Mouse (Mus musculus): ENCODE measurements around the gene Tnfsfm13.
A peak's percentile ranks its signal among the peaks of the same experiment; 100 is the strongest.
"Not testable (repeated sequence)": the region's sequence is repeated elsewhere in the genome, so short reads cannot be mapped to it uniquely, and the experiment has no call there.

Gene Tnfsfm13

GRCm38 (mm10) chr11:69695361-69696181 is at the start of gene Tnfsfm13, which contains the start of gene Tnfsf12:
TSS of gene Tnfsfm13 (minus strand) at chr11:69696098.
TSS of gene Tnfsf12 (minus strand) at chr11:69695849.
- peak in 1 of 2 experiments; percentile 33 for DNase-seq (ENCODE audit: low spot score in 2 of 2)

DNA sequence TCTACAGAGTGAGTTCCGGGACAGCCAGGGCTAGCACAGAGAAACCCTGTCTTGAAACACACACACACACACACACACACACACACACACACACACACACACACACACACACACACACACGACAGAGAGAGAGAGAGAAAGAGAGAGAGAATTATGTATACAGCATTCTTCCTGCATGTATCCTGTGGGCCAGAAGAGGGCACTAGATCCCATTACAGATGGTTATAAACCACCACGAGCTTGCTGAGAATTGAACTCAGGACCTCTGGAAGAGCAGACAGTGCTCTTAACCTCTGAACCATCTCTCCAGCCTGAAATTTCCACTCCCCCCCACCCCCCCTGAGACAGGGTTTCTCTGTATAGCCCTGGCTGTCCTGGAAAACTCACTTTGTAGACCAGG is 35.5 kb upstream of the Tnfsfm13 start:
- not testable (repeated sequence) for DNase-seq (ENCODE audit: low spot score in 2 of 2)

- DNase-seq (ENCODE audit: low spot score in 2 of 2) = peak; percentile 75 to 89
Observed at GRCm38 (mm10) chr11:69729063-69729462, 33.2 kb upstream of the Tnfsfm13 start.

GRCm38 (mm10) chr11:69725951-69726350 is 30.1 kb upstream of the Tnfsfm13 start:
- DNase-seq (ENCODE audit: low spot score in 2 of 2) = peak; percentile 42 to 69

DNA sequence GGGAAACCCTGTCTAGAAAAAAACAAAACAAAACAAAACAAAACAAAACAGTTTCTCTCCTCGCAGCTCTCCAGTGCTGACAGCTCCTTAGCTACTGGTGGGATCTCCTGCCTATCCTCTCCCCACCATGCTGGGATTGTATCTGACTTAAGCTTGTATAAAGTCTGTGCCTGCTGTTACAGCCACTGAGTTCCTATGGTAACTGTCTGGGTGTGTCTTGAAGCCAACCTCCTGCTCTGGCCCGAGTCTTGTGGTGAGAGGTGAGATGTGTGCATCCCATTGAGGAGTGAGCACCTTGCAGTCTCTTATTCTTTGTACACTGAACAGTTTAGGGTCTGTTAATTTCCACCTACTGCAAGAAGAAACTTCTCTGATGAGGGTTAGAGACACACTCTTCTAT is 27.2 kb upstream of the Tnfsfm13 start:
- no peak for DNase-seq (ENCODE audit: low spot score in 2 of 2)

DNA sequence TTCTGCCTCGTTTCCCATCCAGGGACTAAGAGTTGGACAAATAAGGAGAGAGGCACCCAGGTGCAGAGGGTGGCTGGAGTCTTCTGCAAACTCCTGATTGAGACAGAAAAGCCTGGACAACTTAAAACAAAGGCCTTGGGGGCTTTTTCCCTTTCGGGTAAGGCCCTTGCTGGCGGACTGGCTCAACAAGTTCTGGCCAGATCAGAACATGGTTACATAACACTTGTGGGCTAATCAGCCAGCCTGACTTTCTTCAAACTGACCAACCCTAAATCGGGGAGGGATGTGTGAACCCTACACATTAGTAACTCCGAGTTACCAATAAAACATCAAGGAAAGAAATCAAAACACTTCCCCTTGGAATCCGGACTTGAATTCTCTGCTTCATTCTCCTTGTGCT is 25.0 kb upstream of the Tnfsfm13 start:
- DNase-seq (ENCODE audit: low spot score in 2 of 2) = no peak

GRCm38 (mm10) chr11:69719423-69719822 is 23.5 kb upstream of the Tnfsfm13 start:
- DNase-seq (ENCODE audit: low spot score in 2 of 2) = no peak

GRCm38 (mm10) chr11:69718661-69719060 is 22.8 kb upstream of the Tnfsfm13 start:
- peak in 1 of 2 experiments; percentile 34 for DNase-seq (ENCODE audit: low spot score in 2 of 2)

DNA sequence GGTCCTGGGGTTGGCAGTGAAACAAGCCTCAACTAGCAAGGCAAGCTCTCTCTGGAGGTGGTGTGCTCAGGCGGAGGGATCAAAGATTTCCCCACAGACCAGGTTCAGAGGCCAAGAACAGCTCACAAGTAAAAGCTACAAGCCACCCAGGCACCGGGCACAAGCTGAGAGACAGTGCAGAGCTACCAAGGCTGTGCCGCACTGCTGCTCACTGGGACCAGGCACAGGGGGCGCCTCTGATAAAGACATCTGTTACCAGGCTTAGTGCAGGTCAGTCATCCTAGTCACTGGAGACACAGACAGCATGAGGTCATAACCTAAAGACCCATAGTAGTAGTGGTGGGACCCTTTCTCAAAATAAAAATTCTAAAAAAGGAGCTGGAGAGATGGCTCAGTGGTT is 21.1 kb upstream of the Tnfsfm13 start:
- DNase-seq (ENCODE audit: low spot score in 2 of 2) = no peak

GRCm38 (mm10) chr11:69715929-69716328 is 20.0 kb upstream of the Tnfsfm13 start:
- DNase-seq (ENCODE audit: low spot score in 2 of 2) = no peak

GRCm38 (mm10) chr11:69715482-69715881 is 19.6 kb upstream of the Tnfsfm13 start:
- peak in 1 of 2 experiments; percentile 38 for DNase-seq (ENCODE audit: low spot score in 2 of 2)

DNA sequence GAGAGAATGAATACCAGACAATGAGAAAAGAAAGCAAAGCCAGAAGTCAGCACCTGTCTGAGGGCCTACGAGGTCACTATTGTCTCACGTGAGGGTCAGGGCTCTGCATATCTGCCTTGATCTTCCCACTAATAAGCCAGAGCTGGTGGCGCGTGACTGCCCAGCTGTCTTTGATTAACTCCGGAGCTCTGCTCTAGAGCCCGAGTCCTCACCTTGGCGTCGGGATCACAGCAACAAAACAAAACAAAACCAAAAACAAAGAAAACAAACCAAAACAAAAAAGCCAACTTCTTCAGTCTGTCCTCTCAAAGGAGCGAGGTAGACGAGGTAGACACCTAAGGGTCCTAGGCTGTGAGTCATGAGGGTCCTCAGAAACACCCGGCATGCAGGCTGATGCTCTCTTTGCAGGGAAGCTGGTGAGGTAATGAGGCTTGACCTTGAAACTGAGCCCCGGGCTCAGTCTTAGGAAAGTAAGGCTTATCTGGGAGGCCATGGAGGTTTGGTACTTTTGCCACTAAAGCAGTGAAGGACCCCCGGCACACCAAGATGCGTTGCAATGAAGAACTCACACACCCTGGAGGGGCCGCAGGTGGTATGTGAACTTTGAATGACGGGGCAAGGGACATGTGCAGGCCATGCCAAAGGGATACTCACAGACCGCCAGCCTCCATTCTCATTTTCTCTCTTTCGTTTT is 18.9 kb upstream of the Tnfsfm13 start:
- DNase-seq (ENCODE audit: low spot score in 2 of 2) = no peak

GRCm38 (mm10) chr11:69712954-69713672 is 17.2 kb upstream of the Tnfsfm13 start:
- no peak for DNase-seq (ENCODE audit: low spot score in 2 of 2)

DNA sequence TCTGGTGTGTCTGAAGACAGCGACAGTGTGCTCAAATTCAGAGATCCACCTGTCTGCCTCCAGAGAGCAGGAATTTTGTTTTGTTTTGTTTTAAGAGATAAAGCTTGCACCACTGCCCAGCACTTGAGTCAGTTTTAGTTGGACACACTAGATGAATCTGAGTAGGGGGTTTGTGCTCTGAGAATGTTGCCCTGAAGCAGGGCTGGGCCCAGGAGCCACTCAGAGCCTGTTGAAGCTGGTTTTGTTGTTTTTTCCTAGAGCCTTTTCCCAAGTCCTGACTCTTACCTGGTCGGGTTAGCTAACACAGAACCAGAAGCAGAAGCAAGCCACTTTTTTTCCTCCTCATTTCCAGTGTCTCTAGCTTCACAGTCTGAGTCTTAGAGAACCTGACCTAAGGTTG is 15.2 kb upstream of the Tnfsfm13 start:
- DNase-seq (ENCODE audit: low spot score in 2 of 2) = no peak

DNA sequence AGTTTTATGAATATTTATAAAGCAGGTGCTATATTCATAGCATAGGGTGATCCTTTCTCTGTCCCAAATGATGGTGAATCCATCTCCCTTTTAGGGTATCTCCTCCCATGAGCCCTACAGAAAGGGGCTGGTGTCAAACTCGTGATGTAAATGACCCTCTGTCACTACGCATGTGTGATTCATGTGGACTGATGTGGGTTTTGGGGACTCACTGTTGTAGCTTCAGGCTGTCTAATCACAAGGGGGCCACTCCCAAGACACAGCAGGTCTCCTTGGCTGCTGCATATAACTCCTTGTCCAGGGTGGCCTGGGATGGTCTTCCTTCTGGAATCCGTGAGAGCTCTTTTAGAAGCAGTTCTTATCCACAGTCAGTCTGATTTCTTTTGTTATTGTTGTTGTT is 14.6 kb upstream of the Tnfsfm13 start:
- no peak for DNase-seq (ENCODE audit: low spot score in 2 of 2)

GRCm38 (mm10) chr11:69709554-69710446 is 13.9 kb upstream of the Tnfsfm13 start:
- DNase-seq (ENCODE audit: low spot score in 2 of 2) = no peak

DNA sequence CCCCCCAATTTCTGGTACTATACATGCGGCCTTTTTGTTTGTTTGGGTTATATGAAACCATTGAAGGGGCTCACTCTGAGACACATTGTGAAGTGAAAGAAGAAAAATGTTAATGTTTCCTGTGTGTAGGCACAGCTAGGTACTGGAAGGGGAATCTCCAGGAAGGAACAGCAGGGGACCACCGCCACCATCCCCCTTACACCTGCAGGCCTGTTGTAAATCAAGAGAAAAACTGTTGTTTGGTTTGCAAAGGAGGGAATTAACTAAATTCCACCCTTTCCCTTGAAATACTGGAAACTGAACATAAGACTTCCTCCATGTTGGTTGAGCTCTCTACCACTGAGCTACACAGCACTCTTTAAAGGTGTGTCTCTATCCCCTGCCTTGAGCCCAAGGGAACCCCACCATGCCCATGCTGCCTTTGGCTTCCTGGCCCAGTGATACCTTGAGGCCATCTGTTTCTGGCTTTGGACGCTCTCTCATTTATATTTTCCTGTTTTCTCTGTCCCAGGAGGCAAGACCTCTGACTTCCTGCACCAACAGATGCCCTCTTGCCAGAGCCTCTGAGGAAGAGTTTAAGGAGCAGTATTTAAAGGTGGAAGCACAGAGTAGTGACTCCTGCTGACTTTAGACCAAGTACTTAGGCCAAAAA is 12.8 kb upstream of the Tnfsfm13 start:
- no peak for DNase-seq (ENCODE audit: low spot score in 2 of 2)

- no peak for DNase-seq (ENCODE audit: low spot score in 2 of 2)
Observed at GRCm38 (mm10) chr11:69707873-69708381, 12.0 kb upstream of the Tnfsfm13 start.

GRCm38 (mm10) chr11:69707480-69707847 is 11.6 kb upstream of the Tnfsfm13 start:
- DNase-seq (ENCODE audit: low spot score in 2 of 2) = no peak

DNA sequence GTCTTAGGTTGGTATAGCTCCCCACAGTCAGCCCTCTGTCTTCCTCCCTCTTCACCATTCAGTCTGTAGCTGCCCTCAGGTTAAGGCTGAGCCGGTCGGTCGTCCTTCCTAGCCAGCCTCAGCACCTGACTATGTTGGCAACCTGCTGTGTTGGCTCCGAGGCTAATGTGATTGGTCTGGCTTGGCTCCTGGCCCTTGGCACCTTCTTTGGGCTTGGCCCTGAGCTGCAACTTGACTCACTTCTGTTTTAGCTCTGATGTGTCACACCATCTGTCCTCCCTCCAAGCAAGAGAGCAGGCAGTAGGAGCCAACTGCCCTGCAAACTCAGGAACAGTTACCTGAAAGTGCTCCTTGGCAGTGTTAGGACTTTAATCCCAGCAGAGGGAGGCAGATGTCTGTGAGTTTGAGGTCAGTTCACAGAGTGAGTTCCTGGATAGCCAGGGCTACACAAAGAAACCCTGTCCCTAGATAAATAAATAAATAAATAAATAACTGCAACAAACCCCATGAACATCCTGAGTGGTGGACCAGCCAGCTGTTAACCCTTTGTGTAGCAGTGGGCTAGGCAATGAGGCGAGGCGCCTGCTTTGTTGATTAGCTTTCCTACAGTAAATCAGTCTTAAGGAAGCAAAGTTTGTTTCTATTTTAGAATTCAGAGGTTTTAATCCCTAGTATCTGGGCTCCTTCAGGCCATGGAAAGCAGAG is 11.0 kb upstream of the Tnfsfm13 start:
- no peak for DNase-seq (ENCODE audit: low spot score in 2 of 2)
